Mouse (Mus musculus) lung, postnatal 14 days (tissue): Measurements from ENCODE around the gene Pelp1.
"Not testable (repeated sequence)": the region's sequence is repeated elsewhere in the genome, so short reads cannot be mapped to it uniquely, and the experiment has no call there.

Experiments used
- DNase-seq: peaks from one replicate; pipeline ENCODE4 v3.0.0; 2021

The Pelp1 gene

GRCm38 (mm10) chr11:70409594-70410296 lies at the start of gene Pelp1:
Gene Pelp1 (minus strand): TSS chr11:70410031.
- DNase-seq, result peak; percentile 84

GRCm38 (mm10) chr11:70458688-70459600 lies 49.1 kb upstream of the Pelp1 start, which contains the start of gene Zmynd15:
Gene Zmynd15 (plus strand): TSS chr11:70459433.
- DNase-seq, result peak; percentile 22

GRCm38 (mm10) chr11:70453261-70454044 lies 43.6 kb upstream of the Pelp1 start:
- DNase-seq, result no peak

- peak; percentile 98 for DNase-seq
These were observed 42.1 kb upstream of the Pelp1 start, which contains the start of gene Med11 for GRCm38 (mm10) chr11:70451797-70452498. Gene Med11 (plus strand): TSS chr11:70451919.

- no peak for DNase-seq
These were observed 41.1 kb upstream of the Pelp1 start for GRCm38 (mm10) chr11:70450926-70451325.

GRCm38 (mm10) chr11:70447373-70447772 lies 37.5 kb upstream of the Pelp1 start:
- DNase-seq, result no peak

GRCm38 (mm10) chr11:70446756-70447155 lies 36.9 kb upstream of the Pelp1 start:
- no peak for DNase-seq

- no peak for DNase-seq
These were observed 34.8 kb upstream of the Pelp1 start for GRCm38 (mm10) chr11:70444667-70445066.

- DNase-seq, result no peak
These were observed 34.1 kb upstream of the Pelp1 start for GRCm38 (mm10) chr11:70443964-70444363.

- DNase-seq, result no peak
These were observed 32.1 kb upstream of the Pelp1 start for GRCm38 (mm10) chr11:70441882-70442281.

- no peak for DNase-seq
These were observed 30.8 kb upstream of the Pelp1 start for GRCm38 (mm10) chr11:70440637-70441036.

- no peak for DNase-seq
These were observed 29.0 kb upstream of the Pelp1 start for GRCm38 (mm10) chr11:70438728-70439374.

GRCm38 (mm10) chr11:70437426-70437825 lies 27.6 kb upstream of the Pelp1 start:
- no peak for DNase-seq

- DNase-seq, result no peak
These were observed 25.6 kb upstream of the Pelp1 start for GRCm38 (mm10) chr11:70435476-70435875.

- no peak for DNase-seq
These were observed 24.1 kb upstream of the Pelp1 start for GRCm38 (mm10) chr11:70433951-70434350.

- DNase-seq, result no peak
These were observed 23.7 kb upstream of the Pelp1 start for GRCm38 (mm10) chr11:70433569-70433943.

- DNase-seq, result peak; percentile 18
These were observed 23.2 kb upstream of the Pelp1 start for GRCm38 (mm10) chr11:70432895-70433568.

- DNase-seq, result peak; percentile 99
These were observed 22.4 kb upstream of the Pelp1 start, which contains the start of gene Arrb2 for GRCm38 (mm10) chr11:70432048-70432894. Gene Arrb2 (plus strand): TSS chr11:70432635.

- no peak for DNase-seq
These were observed 21.7 kb upstream of the Pelp1 start for GRCm38 (mm10) chr11:70431574-70431973.

GRCm38 (mm10) chr11:70426598-70426997 lies 16.8 kb upstream of the Pelp1 start:
- DNase-seq, result not testable (repeated sequence)
